Mouse (Mus musculus) natural killer cell, adult 2 months (primary cell): ENCODE data around the gene Preb.

Experiments
- DNase-seq, 2 experiments: peaks; one replicate each; pipeline ENCODE4 v3.0.0; 2022; ENCODE audit warnings: low spot score in 2 of 2

The Preb gene

DNA sequence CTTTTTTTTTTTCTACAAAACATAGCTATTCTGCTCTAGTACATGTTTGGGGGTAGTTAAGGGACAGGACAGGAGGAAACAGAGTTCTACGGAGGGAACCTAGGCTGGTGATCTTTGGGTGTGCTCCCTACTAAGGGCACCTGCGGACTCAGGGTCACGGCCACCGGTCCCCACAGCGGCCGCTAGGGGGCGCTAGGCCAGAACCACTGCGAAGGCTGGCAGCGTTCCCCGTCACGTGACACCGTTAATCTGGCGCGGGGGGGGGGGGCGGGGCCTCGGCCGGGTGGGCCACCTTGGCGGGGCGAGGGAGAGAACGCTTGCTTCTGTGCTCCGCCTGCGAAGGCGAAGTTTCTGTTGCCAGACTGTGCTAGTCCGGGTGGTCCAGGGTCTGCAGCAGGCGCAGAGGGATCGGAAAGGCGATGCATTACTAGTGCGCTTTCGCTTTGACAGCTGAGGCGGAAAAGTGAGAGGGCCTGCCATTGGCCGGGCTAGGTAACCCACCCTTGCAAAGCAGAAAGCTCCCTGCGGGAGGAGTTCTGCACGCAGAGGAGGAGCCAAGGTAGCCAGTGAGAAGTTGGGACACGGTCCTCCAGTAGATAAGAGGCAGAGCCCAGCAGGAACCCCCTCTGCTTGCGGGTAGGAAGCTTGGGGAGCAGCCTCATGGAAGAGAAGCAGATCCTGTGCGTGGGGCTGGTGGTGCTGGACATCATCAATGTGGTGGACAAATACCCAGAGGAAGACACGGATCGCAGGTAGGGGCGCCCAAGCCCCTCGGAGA, 38.7 kb downstream of the Preb start, which contains the start of gene Khk:
Gene Khk (plus strand): TSS at position 176 of the 778 bp plus-strand sequence.
- DNase-seq, result peak; percentile 89 to 93

DNA sequence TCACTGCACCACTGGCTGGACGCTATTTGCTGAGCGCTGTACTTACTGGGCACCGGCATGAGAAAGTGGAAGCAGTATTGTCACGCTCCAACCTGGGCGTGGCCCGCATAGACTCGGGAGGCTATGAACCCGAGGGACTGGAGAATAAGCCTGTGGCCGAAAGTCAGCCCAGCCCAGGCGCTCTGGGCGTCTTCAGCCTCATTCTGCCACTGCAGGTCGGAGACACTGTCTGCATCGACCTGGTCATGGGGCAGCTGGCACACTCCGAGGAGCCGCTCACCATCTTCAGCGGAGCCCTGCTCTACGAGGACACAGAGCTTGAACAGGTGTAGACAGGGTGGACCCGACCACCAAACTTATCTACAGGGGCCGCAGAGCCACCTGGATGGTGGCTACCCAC, 39.5 kb downstream of the Preb start:
- no peak for DNase-seq

DNA sequence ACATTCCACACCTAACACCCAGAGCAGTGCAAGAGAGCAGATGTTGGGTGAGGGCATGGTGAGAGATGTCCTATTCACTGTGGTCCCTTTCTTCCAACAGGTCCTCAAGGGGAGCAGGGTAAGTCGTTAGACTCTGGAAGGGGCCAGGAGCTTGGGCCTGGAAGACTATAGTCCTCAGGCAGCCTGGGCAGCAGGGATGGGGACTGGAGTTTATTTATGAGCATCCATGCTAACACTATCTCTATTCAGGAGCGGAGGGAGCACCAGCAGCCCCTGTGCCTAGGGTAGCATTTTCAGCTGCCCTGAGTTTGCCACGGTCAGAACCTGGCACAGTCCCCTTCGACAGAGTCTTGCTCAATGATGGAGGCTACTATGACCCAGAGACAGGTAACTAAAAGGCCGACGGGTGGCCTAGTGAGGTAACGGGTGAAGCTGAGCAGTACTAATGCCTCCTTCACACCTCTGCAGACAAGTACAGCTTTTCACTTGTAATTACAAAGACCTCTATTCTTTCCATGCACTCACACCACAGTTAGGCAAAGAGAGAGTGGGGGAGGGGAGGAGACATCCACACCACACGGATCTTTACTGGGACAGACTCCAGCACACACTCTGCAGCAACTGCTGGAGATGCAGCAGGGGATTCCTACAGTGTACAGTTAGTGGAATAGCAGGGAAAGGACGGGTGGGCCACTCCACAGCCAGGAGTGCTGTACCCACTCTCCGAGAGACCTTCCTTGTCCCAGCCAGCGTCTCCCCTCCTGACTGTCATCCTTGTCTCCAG, 40.1 kb downstream of the Preb start:
- no peak for DNase-seq

DNA sequence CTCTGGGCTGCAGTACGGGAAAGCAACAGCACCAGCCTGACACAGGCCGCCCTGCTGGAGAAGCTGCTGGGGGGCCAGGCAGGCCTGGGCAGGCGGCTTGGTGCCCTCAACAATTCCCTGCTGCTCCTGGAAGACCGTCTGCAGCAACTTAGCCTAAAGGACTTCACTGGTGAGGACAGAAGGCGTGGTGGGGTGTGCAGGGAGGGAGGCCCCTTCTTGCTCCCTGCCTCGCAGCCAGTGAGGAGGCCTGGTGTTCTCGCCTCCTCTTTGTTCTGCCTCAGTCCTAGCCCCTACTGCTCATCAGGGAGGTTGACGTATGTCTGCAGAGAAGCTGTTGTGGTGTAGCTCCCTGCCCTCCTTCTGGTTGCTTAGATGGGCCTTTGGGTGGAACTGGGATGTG, 41.5 kb downstream of the Preb start:
- no peak for DNase-seq

DNA sequence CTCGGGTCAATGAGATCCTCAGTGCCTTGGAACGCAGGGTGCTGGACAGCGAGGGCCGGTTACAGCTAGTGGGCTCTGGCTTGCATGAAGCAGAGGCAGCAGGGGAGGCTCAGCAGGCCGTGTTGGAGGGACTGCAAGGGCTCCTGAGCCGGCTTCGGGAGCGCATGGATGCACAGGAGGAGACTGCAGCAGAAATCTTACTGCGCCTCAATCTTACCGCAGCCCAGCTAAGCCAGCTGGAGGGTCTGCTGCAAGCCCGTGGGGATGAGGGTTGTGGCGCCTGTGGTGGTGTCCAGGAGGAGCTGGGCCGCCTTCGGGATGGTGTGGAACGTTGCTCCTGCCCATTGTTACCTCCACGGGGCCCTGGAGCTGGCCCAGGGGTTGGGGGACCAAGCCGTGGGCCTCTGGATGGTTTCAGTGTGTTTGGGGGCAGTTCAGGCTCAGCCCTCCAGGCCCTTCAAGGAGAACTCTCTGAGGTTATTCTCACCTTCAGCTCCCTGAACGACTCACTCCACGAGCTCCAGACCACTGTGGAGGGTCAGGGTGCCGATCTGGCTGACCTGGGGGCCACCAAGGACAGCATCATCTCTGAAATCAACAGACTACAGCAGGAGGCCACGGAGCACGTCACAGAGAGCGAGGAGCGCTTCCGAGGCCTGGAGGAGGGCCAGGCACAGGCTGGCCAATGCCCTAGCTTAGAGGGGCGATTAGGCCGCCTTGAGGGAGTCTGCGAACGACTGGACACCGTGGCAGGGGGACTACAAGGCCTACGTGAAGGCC, 42.1 kb downstream of the Preb start:
- no peak for DNase-seq

DNA sequence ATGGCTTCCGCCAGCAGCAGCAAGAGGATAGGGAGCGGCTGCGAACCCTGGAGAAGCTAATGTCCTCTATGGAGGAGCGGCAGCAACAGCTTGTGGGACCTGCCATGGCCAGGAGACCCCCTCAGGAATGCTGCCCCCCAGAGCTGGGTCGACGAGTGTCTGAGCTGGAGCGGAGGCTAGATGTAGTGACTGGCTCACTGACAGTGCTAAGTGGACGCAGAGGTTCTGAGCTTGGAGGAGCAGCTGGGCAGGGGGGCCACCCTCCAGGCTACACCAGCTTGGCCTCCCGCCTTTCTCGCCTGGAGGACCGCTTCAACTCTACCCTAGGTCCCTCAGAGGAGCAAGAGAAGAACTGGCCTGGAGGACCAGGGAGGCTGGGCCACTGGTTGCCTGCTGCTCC, 42.8 kb downstream of the Preb start:
- DNase-seq, result no peak

DNA sequence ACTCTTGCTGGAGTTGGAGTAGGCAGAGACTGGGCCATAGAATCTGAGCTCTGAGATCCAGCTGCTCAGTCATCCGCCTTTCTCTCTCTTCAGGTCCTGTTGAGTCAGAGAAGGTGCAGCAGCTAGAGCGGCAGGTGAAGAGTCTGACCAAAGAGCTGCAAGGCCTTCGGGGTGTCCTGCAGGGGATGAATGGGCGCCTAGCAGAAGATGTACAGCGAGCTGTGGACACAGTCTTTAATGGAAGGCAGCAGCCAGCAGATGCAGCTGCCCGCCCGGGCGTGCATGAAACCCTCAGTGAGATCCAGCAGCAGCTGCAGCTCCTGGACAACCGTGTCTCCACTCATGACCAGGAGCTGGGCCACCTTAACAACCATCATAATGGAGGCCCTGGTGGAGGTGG, 43.3 kb downstream of the Preb start:
- DNase-seq, result no peak

DNA sequence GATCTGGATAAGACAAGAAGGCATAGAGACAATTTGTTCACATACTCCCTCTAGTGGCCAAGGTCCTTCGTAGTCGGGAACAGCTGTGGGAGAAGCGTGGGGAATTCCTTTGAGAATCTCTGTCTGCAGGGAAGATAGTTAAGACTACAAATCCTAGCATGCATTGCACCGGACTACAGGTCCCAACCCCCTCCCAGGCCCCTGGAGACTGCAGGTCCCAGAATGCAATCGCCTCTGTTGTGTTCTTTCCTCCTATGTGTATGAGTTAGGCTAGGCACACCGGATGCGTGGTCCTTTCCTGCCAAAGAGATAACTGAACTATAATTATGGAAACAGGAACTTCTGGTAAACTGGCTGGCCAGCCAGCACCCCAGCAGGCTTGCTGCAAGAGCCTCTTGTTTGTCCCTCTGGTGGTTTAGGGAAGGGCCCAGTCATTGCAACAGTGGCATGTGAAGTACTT, 44.2 kb downstream of the Preb start:
- peak; percentile 32 to 44 for DNase-seq

DNA sequence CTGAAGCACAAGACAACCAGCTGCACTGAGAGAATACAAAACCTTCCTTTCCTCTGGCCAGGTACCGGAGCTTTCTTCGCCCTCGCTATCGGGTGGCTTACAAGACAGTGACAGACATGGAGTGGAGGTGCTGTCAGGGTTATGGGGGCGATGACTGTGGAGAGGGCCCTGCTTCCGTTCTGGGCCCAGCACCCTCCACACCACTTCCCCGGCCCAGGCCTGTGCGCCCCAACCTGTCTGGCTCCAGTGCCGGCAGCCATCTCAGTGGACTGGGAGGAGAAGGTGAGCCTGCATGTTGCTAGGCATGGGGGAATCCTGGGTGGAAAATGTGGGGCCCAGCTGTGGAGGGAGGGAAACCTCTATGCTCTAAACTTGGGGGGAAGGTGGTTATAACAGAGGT, 44.7 kb downstream of the Preb start:
- no peak for DNase-seq

DNA sequence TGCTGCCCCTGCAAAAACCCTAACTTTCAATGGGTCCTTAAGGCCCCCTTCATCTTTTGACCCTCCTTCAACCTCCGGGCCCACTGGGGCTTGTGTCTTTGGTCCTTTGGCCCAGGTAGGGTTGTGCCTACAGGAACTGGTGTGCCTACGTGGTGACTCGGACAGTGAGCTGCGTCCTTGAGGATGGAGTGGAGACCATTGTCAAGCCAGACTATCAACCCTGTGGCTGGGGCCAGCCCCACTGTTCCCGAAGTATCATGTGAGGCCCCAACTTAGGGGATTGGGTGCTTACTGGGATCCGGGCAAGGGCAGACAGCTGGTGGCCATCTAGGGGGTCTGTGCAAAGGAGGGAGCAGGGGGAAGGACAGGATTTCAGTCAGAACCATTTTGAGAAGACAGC, 45.3 kb downstream of the Preb start:
- DNase-seq, result no peak

DNA sequence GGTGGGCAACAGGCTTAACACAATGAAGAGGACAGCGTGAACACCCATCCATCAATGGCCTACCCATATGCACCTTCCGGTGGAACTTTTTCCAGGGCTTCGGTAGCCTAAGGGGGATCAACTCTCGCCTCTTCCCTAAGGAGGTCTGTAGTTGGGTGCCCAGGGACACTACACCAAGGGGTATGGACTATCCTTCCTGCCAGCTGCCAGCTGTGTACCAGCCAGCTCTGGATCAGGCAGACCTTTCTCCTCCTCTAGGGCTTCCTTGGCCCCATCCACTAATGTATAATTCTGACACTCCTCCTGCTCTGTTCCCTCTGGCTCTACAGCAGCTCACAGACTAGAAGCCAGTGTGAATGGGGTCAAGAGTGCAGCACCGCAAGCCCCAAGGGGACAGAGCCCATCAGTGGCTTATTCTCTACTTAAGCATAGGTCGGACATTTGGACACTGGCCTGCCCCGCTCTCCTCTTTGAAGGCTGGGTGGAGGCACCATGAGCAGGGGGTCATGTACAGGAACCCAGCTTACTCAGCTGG, 46.0 kb downstream of the Preb start:
- no peak for DNase-seq

DNA sequence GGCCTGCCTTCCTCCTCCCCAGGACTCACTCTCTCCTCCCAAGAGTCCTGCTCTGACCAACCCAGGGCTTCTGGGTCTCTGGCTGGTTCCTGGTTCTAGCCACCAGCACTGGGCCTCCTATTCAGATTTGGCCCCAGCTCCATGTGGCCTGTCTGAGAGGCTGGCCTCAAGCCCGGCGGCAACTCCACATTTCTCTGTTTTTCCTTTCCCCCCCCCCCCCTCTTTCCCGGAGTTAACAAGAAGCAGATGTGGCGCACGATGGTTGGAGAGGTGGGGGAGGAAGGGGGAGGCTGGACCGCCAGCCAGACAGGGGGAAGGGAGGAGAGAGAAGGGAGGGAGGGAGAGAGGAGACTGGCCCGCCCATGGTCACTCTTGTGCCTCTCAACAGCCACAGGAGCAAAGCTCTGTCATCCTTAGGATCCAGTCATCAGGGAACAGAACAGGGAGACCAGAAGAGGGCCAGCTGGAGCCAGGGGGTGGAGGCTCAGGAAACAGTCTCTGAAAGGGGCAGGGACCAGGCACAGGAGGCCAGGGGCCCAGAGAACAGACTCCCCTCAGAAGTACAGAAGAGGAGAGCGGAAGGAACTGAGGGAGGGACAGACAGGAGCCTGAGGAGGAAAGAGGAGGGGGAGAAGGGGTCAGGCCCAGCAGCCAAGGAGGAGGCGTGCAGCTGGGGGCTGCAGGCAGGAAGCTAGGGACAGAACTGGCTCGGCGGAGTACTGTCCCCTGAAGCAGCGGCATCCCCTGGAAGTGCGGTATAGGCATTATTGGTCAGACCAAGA, 46.9 kb downstream of the Preb start, which contains the start of gene Emilin1:
Gene Emilin1 (plus strand): TSS at position 343 of the 782 bp plus-strand sequence.
- no peak for DNase-seq

DNA sequence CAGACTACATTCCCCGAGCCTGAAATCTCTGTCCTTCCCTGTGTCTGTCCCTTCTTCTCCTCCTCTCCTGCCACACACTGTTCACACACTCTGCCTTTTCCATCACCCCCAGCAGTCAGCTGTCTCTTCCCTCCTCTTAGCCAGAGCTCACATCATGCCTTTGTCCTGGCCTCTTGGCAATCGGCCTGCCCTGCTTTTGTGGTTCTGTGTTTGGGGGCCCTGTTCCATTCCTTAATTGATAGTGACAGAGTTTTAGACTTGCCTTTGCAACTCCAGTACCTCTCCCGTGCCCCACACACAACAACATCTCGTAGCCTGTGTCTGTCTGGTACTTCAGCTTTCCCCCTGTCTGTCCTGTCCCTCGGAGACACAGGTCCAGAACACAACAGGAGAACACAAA, 48.0 kb downstream of the Preb start:
- DNase-seq, result no peak

DNA sequence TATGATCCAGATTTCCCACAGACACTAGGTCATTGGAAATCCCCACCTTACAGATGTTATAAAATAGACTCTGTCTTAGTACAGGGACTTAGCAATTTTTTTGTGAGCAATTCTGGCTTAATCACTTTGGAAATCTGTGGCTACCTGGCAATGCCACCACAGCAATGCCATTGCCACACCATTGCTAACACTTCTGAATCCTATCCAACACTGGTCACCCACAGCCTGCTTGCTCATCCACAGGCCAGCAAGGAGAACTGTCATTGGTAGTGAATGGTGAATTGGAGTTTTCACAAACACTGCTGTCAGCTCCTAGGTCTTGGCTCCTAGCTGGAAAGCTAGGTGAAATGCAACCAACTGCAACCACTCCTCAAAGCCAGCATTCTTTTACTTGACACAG, 49.7 kb downstream of the Preb start:
- no peak for DNase-seq

DNA sequence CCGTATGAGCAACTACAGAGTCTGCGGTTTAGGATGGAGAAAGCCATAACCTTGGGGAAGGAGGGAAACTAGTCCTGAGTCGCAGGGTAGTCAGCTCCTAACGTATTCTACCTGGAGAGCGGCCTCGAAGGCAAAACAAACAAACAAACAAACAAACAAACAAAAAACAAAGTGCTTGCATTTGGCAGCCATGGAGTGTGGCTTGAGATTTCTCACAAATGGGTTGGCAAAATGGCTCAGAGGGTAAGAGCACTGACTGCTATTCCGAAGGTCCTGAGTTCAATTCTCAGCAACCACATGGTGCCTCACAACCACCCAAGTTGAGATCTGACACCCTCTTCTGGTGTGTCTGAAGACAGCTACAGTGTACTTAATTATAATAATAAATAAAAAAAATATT, 50.3 kb downstream of the Preb start:
- DNase-seq, result no peak

DNA sequence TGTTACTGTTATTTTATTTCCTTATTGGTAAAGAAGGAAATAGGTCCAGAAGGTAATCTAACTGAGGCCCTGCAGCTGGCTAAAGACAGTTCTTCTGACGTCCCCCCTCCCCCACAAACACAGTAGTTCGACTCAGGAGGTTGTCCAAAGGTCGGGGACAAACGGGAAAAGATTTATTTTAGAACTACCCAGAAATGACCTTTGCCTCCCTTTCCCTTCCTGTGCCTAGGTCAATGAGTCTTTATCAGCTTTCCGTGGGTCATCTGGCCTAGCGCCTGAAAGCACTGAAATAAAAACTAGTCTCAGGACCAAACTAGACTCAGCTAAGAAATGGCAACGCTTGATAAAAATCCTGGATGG, 50.9 kb downstream of the Preb start:
- DNase-seq, result no peak

DNA sequence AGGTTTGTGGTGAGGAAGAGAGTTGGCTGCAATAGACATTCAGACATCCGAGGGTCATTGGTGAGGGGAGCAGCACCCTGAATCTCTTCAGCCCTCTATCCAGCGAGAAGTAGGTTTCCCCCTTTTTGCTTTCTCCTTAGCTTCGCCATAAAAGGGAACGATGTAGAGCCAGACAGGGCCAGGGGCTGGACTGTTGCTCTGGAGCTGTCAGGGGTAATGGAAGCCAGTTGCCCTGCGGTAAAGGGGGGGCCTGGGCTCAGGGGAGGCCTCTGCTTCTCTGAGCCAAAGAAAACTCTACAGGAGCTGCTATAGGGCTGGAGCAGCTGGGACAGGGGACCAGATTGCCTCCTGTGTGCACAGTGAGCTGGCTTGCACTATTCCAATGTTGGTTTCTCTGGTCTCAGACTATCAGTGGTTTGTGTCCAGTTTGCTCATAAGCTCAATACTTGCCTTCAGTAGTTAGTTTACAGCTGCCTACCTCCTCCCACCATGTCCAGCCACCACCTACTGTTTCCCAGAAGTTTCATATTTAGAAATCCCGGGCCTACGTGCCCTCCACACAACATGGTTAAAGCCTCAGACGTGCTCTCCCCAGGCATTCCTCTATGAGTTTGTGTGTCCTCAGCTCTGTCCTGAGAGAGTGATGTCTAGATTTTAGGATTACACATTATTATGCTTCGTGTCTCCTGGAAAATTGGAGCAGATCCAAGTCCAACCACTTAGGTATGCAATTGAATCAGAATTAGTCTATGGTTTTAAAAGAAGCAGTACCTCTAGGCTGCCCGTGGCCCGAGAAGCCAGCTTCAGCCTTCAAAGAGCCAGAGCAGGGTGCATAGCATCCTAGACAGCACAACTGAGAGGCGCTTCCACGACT, 51.5 kb downstream of the Preb start:
- DNase-seq, result no peak

DNA sequence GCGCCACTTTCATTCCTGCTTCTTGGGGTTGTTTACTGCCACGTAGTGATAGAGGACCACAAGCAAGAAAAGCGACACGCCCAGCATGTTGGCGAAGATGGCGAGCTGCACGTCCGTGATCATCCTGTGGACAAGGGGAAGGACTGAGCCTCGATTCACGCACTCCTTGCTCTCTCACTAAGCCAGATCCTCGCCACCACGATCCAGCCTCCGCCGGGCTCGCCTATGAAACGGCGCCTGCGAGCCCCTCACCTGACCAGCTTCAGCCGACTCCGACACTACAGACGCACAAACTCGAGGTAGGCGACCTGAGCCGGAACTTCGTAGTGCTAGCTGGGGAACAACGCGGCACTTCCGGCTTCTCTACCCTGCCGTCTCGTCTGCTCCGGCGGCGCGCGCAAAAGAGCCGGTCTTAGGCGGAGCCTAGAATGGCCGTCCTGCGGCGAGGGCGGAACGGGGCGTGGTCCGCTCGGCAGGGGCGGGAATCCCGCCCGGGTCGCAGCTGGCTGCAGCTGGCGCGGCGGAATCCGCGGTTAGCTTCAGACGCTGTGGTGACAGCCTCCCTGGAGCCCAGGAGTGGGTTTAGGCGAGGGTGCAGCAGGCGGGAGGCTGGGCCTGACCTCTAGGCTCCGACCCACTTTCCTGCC, 52.6 kb downstream of the Preb start, which contains the start of gene Ost4:
Gene Ost4 (minus strand): TSS at position 376 of the 647 bp plus-strand sequence.
- peak; percentile 96 to 97 for DNase-seq

DNA sequence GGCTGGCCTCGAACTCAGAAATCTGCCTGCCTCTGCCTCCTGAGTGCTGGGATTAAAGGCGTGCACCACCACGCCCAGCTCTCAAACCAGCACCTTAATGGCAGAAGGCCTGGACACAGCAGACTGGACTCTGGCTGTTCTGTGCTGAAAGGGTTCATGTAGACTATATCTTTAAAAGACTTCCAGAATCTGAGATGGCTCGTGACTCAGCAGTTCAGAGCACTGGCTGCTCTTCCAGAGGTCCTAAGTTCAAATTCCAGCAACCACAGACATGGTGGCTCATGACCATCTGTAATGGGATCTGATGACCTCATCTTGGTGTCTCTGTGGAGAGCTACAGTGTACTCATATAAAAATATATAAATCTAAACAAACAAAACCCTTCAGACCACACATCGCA, 58.3 kb downstream of the Preb start:
- no peak for DNase-seq
